In genomic region chr9:61257488-61257887, GRCm38 (mm10) we compare ENCODE assay signal across 23 mouse cellular contexts.
DNase-seq lines count a peak whose midpoint lies in the region; ATAC-seq lines count a peak whose summit lies in the region.
"Had no signal": no experiment of that assay in that cellular context is flagged by ENCODE, and none has a peak within 500 bp of the region (broad histone marks: within the 10 kb centered on the region; RNA-seq: fewer than 3 reads in every experiment).

No protein-coding gene starts in this region.

- DNase-seq in hindbrain, embryonic 10.5 days (ENCODE audit: low spot score), result no peak
- DNase-seq in embryo, embryonic 10.5 days (ENCODE audit: low spot score), result no peak
- DNase-seq in right cerebral cortex, postnatal 14 days, result no peak
- DNase-seq: adrenal gland, postnatal 14 days; cerebellum, adult 9-10 months; gastrocnemius, postnatal 10 days; heart, adult 11 months; kidney, postnatal 25 days; layer of hippocampus, postnatal 36 days; midbrain, embryonic 14.5 days had no signal

- H3K4me2 ChIP-seq in hindbrain, embryonic 13.5 days, result no peak overlapping the region
- no peak overlapping the region for H3K4me2 ChIP-seq in neural tube, embryonic 13.5 days
- H3K4me2 ChIP-seq in neural tube, embryonic 15.5 days, result no peak overlapping the region
- H3K4me2 ChIP-seq: forebrain, embryonic 15.5 days; heart, embryonic 11.5 days; limb, embryonic 13.5 days; liver, embryonic 15.5 days; neural tube, embryonic 12.5 days had no signal

- 52% methylated on average over 4 of the region's 4 CpGs for WGBS in hindbrain, embryonic 13.5 days
- 79% methylated on average over 4 of the region's 4 CpGs for WGBS in hindbrain, embryonic 10.5 days
- WGBS in neural tube, embryonic 13.5 days, result 43% methylated on average over 4 of the region's 4 CpGs
- WGBS in neural tube, embryonic 15.5 days, result 40% methylated on average over 4 of the region's 4 CpGs

- ATAC-seq in hindbrain, embryonic 13.5 days (ENCODE audit: low FRiP score), result no peak
- no peak for ATAC-seq in neural tube, embryonic 13.5 days (ENCODE audit: low read depth)
- no peak for ATAC-seq in neural tube, embryonic 15.5 days (ENCODE audit: low FRiP score)
- peak; percentile 97 for ATAC-seq in megakaryocyte, adult 5-6 weeks (ENCODE audit: poor library complexity, severe bottlenecking)
- ATAC-seq: activated CD4-positive, CD25-positive, alpha-beta regulatory T cell, adult 4 months; forebrain, embryonic 15.5 days; intestine, postnatal 0 days had no signal

- no peak overlapping the region for H3K9ac ChIP-seq in hindbrain, embryonic 13.5 days
- H3K9ac ChIP-seq in neural tube, embryonic 13.5 days, result no peak overlapping the region
- no peak overlapping the region for H3K9ac ChIP-seq in neural tube, embryonic 15.5 days (replicated peaks)
- H3K9ac ChIP-seq: forebrain, embryonic 15.5 days; limb, embryonic 13.5 days; liver, embryonic 15.5 days; neural tube, embryonic 12.5 days had no signal

- H3K4me3 ChIP-seq in hindbrain, embryonic 13.5 days, result no peak overlapping the region
- no peak overlapping the region for H3K4me3 ChIP-seq in hindbrain, embryonic 10.5 days
- no peak overlapping the region for H3K4me3 ChIP-seq in neural tube, embryonic 13.5 days
- no peak overlapping the region for H3K4me3 ChIP-seq in neural tube, embryonic 15.5 days (replicated peaks)
- H3K4me3 ChIP-seq: embryonic facial prominence, embryonic 10.5 days; forebrain, embryonic 15.5 days; limb, embryonic 13.5 days; liver, embryonic 15.5 days; neural tube, embryonic 12.5 days had no signal

- no peaks in the 10 kb centered on the region for H3K9me3 ChIP-seq in hindbrain, embryonic 13.5 days
- no peaks in the 10 kb centered on the region for H3K9me3 ChIP-seq in hindbrain, embryonic 10.5 days
- H3K9me3 ChIP-seq in neural tube, embryonic 13.5 days, result no peaks in the 10 kb centered on the region
- H3K9me3 ChIP-seq in neural tube, embryonic 15.5 days (replicated peaks), result no peaks in the 10 kb centered on the region
- H3K9me3 ChIP-seq: embryonic facial prominence, embryonic 10.5 days; forebrain, embryonic 15.5 days; G1E; limb, embryonic 13.5 days; liver, embryonic 15.5 days; neural tube, embryonic 12.5 days had no signal

- H3K4me1 ChIP-seq in hindbrain, embryonic 13.5 days (replicated peaks), result peaks cover 59% of the 10 kb centered on the region
- H3K4me1 ChIP-seq in hindbrain, embryonic 10.5 days (replicated peaks), result peaks cover 50% of the 10 kb centered on the region
- H3K4me1 ChIP-seq in neural tube, embryonic 13.5 days (replicated peaks), result peaks cover 61% of the 10 kb centered on the region
- peaks cover 49% of the 10 kb centered on the region for H3K4me1 ChIP-seq in neural tube, embryonic 15.5 days
- H3K4me1 ChIP-seq: liver, embryonic 15.5 days had no signal

- H3K27me3 ChIP-seq in hindbrain, embryonic 13.5 days, result peaks cover 9% of the 10 kb centered on the region
- peaks cover 27% of the 10 kb centered on the region for H3K27me3 ChIP-seq in hindbrain, embryonic 10.5 days (ENCODE audit: insufficient read depth, poor library complexity, severe bottlenecking)
- peaks cover 9% of the 10 kb centered on the region; the same call in 1 of the 2 replicates for H3K27me3 ChIP-seq in neural tube, embryonic 13.5 days
- peaks cover 3% of the 10 kb centered on the region; the same call in 1 of the 2 replicates for H3K27me3 ChIP-seq in neural tube, embryonic 15.5 days (replicated peaks)
- H3K27me3 ChIP-seq: forebrain, embryonic 15.5 days; neural tube, embryonic 12.5 days had no signal

- H3K27ac ChIP-seq in hindbrain, embryonic 13.5 days, result peak overlapping the region; percentile 45; the same call in 1 of the 2 replicates
- no peak overlapping the region for H3K27ac ChIP-seq in hindbrain, embryonic 10.5 days
- H3K27ac ChIP-seq in neural tube, embryonic 13.5 days (replicated peaks), result peak overlapping the region; percentile 52; the same call in 1 of the 2 replicates
- H3K27ac ChIP-seq in neural tube, embryonic 15.5 days (replicated peaks), result no peak overlapping the region
- H3K27ac ChIP-seq: embryonic facial prominence, embryonic 10.5 days; forebrain, embryonic 15.5 days; limb, embryonic 13.5 days; liver, embryonic 15.5 days; neural tube, embryonic 12.5 days had no signal

- H3K36me3 ChIP-seq in hindbrain, embryonic 13.5 days, result no peaks in the 10 kb centered on the region
- H3K36me3 ChIP-seq in hindbrain, embryonic 10.5 days, result no peaks in the 10 kb centered on the region
- H3K36me3 ChIP-seq in neural tube, embryonic 13.5 days, result no peaks in the 10 kb centered on the region
- H3K36me3 ChIP-seq in neural tube, embryonic 15.5 days, result no peaks in the 10 kb centered on the region
- H3K36me3 ChIP-seq: embryonic facial prominence, embryonic 10.5 days; forebrain, embryonic 15.5 days; G1E; limb, embryonic 13.5 days; liver, embryonic 15.5 days; neural tube, embryonic 12.5 days had no signal

Comparison
In these comparisons a context has a peak if more than half of its experiments do, and no peak if none do; other contexts are left out.
1. H3K27ac ChIP-seq: peak in hindbrain, embryonic 13.5 days (single experiment) and neural tube, embryonic 13.5 days (single experiment); none in hindbrain, embryonic 10.5 days (single experiment) and neural tube, embryonic 15.5 days (single experiment).